Mouse (Mus musculus): ENCODE measurements at regions not wholly inside any gene's neighbourhood (a gene's known extent, or its start where the extent isn't known, plus 50 kb on each side); places are given as distances from the start of the nearest gene placed in this dataset.
"Not testable (repeated sequence)": the region's sequence is repeated elsewhere in the genome, so short reads cannot be mapped to it uniquely, and the experiment has no call there.

- not testable (repeated sequence) for TF ChIP-seq POLR2A (IDR thresholded peaks at IDR 0.05; ENCODE audit: borderline replicate concordance, extremely low read depth, low read depth, low read length); CTCF (IDR thresholded peaks at IDR 0.05; ENCODE audit: insufficient read depth, low read length)
Observed at GRCm38 (mm10) chr17:13469867-13470380, 115.6 kb downstream of the Tcp10c start.

Measured in lung, adult 2 months (tissue).